Mouse (Mus musculus) macrophage (primary cell): ENCODE measurements around the gene Hdac9. TPM values are rescaled to one million over a fixed set of nuclear protein-coding genes. Genes with fewer than 3 reads are reported as not detected.

Source experiments
- H3K27ac ChIP-seq: fragments of 350-480 bp; formaldehyde crosslinking; 2 replicates; pipeline ENCODE4 v1.9.0; 2021
- H3K36me3 ChIP-seq: fragments of 350-480 bp; formaldehyde crosslinking; 2 replicates; pipeline ENCODE4 v1.9.0; 2021; ENCODE audit errors: inconsistent target
- H3K4me3 ChIP-seq: fragments of 350-480 bp; formaldehyde crosslinking; 2 replicates; pipeline ENCODE4 v1.9.0; 2021; ENCODE audit errors: inconsistent target
- H3K79me2 ChIP-seq: fragments of 350-480 bp; formaldehyde crosslinking; 2 replicates; pipeline ENCODE4 v1.9.0; 2021; ENCODE audit errors: inconsistent target
- WGBS: methylation state at CpG from one replicate; pipeline ENCODE4 v1.1.7; 2026; ENCODE audit warnings: inconsistent platforms; ENCODE audit not compliant: missing documents; 5-methylcytosine and 5-hydroxymethylcytosine counted together
- polyA plus RNA-seq: library from polyadenylated mRNA; stranded (reverse); fragments of 250-400 nt; gene quantifications from 3 replicates; pipeline ENCODE4 v1.2.4, GENCODE M21; 2018; ENCODE audit warnings: inconsistent platforms

Hdac9 gene
- polyA plus RNA-seq, 1 experiment from 2014 or later, result 2.4 TPM

DNA sequence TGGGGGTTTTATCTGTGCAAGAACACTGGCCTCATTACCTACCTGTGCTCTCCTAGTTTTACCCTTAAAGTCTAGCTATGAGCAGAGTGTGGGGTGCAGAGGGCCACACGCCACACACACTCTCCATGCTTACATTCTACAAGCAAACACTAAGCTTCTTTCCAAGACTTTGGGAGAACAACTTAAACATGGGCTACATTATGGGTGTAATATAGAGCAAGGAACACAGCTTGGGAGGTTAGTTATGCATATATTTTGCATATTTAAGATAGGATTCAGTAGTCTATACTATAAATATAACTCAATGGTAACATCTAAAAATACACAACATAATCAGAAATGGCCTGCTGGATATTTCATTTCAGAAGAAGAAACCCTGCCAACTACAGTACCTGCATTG is 80.8 kb downstream of the Hdac9 start:
- Histone ChIP-seq H3K27ac (no peak overlapping the region), H3K36me3 (no peaks in the 10 kb centered on the region), H3K4me3 (no peak overlapping the region), H3K79me2 (no peaks in the 10 kb centered on the region)
- 100% methylated on average over 1 of the region's 1 CpGs for WGBS

DNA sequence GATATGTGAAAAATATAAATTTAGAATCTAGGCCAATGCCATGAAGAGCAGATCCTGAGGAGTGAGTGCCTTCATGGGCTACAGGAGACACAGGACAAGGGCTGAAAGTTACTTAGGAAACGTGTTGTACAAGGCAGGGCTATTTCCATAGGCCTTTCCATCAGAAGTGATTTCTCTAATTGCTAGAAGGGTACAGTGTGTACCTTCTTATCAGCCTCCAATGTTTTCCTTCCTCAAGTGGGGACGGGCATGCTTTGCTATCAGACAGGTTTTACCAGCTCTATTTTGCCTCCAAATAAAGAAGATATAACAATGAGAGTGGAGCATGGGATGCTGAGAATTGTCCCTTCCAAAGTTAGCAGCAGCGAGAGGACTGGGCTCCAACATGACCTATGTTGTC is 81.4 kb downstream of the Hdac9 start:
- Histone ChIP-seq H3K4me3 (no peak overlapping the region), H3K36me3 (no peaks in the 10 kb centered on the region), H3K27ac (no peak overlapping the region), H3K79me2 (no peaks in the 10 kb centered on the region)
- WGBS, result 98% methylated on average over 3 of the region's 3 CpGs

DNA sequence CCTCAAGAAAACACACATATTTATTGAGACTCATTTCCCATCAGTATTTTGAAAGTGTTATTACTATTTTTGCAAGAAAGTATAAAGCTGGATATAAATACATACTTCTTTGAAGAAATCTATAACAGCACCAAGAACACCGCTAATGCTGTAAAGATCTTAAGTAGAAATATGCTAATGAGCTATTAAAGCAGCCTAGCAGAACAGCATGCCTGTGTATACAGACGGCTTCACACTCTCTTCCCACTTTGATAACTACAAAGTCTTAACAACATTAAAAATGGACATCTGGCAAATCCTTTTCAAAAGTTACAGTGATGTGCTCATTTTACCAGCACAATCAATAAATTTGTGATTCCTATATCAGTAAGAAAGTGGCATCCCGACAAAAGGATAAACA is 88.2 kb downstream of the Hdac9 start:
- no peak overlapping the region for H3K4me3 ChIP-seq
- H3K79me2 ChIP-seq, result no peaks in the 10 kb centered on the region
- WGBS, result 96% methylated on average over 3 of the region's 3 CpGs
- H3K36me3 ChIP-seq, result no peaks in the 10 kb centered on the region
- H3K27ac ChIP-seq, result no peak overlapping the region

DNA sequence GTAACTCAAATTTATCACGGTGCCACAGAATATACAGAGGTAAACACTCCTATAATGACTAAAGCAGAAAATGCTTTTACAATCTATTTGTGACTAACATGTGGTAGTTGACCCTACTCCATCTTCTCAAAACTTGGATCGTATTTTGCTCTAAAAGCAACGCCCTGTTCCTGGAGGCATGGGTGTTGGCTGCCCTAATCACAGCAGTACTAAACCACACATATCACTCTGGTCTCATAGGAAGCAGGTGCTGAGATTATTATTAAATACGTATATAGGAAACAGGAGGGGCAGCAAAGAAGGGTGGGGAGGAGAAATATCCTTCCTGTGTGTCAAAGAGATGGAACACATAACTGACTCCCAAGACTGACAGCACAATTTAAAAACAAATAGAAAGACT is 90.0 kb downstream of the Hdac9 start:
- WGBS, result 93% methylated on average over 4 of the region's 4 CpGs
- Histone ChIP-seq H3K36me3 (no peaks in the 10 kb centered on the region), H3K4me3 (no peak overlapping the region), H3K27ac (no peak overlapping the region), H3K79me2 (no peaks in the 10 kb centered on the region)

DNA sequence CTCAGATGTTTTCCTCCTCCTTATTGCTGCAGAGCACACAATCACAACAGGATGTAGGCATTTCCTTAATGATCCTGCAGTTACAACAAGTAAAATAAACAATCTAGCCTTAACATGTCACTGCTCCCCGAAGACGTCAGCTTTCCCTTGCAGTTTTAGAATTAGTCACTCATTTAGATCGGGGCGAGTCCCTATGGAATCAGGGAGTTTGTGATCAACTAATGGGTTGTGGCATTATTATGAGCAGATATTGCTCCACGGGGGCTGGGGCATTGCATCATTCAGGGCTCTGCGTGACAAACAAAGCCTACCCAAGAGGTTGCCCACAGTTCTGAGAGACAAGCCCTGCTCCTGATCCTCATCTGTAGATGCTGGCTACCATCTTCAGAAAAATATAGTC is 96.7 kb downstream of the Hdac9 start:
- no peak overlapping the region for H3K27ac ChIP-seq
- H3K36me3 ChIP-seq, result no peaks in the 10 kb centered on the region
- H3K79me2 ChIP-seq, result no peaks in the 10 kb centered on the region
- 82% methylated on average over 6 of the region's 6 CpGs for WGBS
- H3K4me3 ChIP-seq, result no peak overlapping the region

DNA sequence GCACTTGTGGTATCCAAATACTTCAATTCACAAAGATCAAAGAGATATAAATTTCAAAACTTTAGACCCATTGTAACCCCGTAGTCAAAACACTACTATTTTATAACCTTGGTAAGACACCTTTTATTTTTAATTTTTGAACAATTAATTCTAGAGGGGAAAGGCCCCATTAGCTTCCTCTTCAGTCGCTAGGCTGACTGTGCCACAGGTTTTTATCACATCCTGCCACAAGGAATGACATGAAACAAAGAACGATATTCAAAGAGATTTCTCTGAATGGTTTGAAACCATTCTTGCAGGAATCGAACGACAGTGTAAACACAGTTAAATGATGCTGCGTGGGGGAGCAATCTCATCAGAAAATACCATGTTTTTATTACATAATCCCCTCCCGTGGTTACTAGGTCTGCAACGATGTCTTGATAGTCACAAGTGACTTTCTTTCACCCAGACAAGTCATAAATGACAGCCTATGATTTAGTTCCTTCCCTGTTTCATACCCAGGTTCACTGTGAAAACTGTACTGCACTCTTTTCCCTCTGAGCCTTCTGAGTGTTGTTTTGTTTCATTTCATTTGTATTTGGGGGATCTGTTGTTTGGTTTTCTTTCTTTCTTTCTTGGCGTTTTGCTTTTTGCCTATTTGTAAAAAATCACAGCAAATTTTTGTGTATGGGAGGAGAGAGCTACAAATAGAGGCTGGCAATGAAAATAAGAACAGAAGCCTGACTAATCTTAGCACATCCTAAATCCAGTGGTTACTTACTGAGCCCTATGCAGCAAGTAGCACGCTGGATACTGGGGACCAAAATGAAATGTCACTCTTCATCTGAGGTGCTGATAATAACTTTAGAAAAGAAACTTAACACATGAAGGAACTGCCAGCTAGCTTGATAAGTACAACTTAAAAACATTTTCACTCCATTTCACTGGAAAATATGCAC is 105.0 kb downstream of the Hdac9 start:
- Histone ChIP-seq H3K36me3 (no peaks in the 10 kb centered on the region), H3K4me3 (no peak overlapping the region), H3K79me2 (no peaks in the 10 kb centered on the region), H3K27ac (no peak overlapping the region)
- 7% methylated on average over 10 of the region's 10 CpGs for WGBS

DNA sequence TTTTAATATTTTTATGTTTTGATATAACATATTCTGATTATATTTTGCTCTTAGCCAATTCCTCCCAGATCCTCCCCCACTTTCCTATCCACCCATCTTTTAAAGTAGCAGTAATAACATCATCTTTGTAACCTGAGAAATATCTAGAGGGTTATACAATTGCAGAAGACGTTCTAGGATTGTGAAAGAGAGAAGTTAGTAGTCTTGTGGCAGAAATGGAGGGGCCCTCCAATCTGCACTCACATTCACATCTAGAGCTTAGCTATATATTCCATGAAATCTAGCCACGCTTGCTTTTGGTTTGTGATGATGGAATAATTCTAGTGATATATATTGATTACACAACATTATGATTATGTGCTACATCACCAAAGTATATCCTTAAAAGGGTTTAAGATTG is 106.7 kb downstream of the Hdac9 start:
- Histone ChIP-seq H3K4me3 (no peak overlapping the region), H3K27ac (no peak overlapping the region), H3K79me2 (no peaks in the 10 kb centered on the region), H3K36me3 (no peaks in the 10 kb centered on the region)
- WGBS, result 71% methylated on average over 2 of the region's 2 CpGs

DNA sequence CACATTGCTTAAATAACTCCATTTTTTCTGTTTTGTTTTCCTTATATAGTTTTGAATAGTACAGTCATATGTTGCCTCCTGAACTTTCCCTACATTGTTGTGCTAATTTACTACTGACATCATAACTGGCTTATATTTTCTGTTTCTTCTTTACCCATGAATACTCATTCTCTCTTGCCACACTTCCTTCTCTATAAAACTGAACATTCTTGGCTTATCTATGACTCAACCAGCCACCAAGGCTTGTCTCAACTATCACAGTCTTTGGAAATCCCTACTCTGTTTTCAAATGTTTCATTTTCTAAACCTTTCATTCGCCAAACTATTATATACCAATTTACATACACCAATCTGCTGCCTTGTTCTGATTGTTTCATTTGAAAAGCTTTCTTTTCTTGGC is 108.7 kb downstream of the Hdac9 start:
- Histone ChIP-seq H3K79me2 (no peaks in the 10 kb centered on the region), H3K4me3 (no peak overlapping the region), H3K36me3 (no peaks in the 10 kb centered on the region), H3K27ac (no peak overlapping the region)
- 40% methylated on average over 1 of the region's 1 CpGs for WGBS

DNA sequence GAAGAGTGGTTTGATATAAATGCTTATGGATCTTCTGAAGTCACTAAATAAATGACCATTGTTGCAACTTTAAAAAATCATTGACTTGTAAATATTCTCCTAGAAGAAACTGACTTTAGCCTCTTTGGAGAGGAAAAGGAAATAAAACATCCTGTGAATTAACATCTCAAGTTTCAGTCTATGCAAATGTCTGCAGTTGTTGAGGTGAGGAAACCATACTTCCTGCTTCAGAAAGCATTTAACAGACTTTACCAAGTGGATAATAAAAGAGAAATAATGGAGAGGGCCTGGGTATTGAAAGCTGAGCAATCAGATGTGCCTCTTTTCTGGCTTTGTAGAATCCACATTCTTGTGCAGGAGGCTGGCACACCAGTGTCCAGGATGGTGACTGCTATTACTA is 110.4 kb downstream of the Hdac9 start:
- H3K4me3 ChIP-seq, result no peak overlapping the region
- H3K36me3 ChIP-seq, result no peaks in the 10 kb centered on the region
- no peak overlapping the region for H3K27ac ChIP-seq
- H3K79me2 ChIP-seq, result no peaks in the 10 kb centered on the region

DNA sequence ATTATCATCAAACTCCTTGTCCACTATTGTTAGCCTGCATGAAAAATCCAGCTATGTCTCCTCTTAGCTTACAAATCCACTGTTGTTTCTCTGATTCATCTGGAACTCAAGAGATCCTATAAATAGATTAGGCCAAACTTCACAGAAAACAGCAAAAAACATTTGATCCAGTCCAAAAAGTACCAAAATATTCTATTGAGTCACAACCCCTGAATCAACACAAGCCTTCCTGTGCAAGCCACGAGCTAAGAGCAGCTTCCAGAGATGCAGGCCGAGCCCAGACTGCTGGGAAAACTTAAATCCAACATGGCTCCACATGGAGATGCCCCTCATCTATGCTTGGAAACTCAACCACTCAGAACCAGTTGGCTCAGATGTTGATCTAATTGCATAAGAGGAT is 113.2 kb downstream of the Hdac9 start:
- Histone ChIP-seq H3K36me3 (no peaks in the 10 kb centered on the region), H3K79me2 (no peaks in the 10 kb centered on the region), H3K4me3 (no peak overlapping the region), H3K27ac (no peak overlapping the region)
- 90% methylated on average over 2 of the region's 2 CpGs for WGBS

DNA sequence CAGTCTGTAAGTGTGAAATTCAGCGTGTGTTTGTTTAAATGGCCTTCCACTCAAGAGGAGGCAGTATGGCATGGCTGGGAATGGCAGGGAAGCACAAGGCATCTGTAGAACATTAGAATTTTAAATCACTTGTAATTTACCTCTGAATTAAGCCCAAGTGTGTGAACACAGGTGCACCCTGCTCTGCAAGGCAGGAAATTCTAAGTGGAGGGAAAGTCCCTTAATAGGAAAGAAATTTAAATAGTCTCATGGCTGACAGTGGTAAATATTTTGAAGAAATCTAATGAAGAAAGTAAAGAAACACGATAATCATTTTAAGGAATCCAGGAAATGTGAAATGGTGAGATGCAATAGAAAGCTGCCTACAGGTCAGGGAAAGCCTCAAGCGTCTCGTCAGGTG is 114.6 kb downstream of the Hdac9 start:
- WGBS, result 85% methylated on average over 4 of the region's 4 CpGs
- no peak overlapping the region for H3K4me3 ChIP-seq
- H3K27ac ChIP-seq, result no peak overlapping the region
- no peaks in the 10 kb centered on the region for H3K79me2 ChIP-seq
- H3K36me3 ChIP-seq, result no peaks in the 10 kb centered on the region

DNA sequence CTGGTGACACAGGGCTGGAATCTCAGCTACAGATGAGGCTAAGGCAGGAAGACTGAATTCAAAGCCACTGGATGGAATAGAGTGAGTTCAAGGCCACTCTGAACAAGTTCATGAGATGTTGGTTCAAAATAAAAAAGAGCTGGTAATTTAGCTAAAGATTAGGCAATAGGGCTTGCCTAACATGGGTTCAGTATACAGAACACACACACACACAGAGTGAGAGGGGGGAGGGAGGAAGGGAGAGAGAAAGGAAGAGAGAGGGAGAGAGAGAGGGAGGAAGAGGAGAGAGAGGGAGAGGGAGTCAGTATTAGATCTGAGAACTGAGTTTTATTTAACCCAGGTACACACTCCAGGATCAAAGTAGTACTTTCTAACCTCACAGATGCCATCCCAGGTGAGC is 115.1 kb downstream of the Hdac9 start:
- no peak overlapping the region for H3K4me3 ChIP-seq
- no peaks in the 10 kb centered on the region for H3K36me3 ChIP-seq
- no peak overlapping the region for H3K27ac ChIP-seq
- no peaks in the 10 kb centered on the region for H3K79me2 ChIP-seq

DNA sequence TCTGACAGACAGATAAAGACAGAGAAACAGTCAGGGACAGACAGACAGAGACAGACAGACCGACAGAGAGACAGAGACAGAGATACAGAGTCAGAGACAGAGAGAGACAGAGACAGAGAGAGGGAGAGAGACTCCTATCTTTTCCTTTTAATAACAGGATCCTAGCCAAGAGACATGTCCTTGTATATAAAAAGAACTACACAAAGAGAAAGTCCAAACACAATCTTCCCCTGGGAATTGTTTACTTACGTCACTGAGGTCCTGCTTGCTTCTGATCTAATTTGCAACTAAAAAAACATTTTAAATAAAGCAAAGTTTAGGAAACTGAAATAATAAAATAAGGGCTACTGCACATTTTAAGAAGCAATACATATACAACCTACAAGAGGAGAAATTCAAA is 119.5 kb downstream of the Hdac9 start:
- Histone ChIP-seq H3K4me3 (no peak overlapping the region), H3K27ac (no peak overlapping the region), H3K79me2 (no peaks in the 10 kb centered on the region), H3K36me3 (no peaks in the 10 kb centered on the region)
- 100% methylated on average over 2 of the region's 2 CpGs for WGBS

DNA sequence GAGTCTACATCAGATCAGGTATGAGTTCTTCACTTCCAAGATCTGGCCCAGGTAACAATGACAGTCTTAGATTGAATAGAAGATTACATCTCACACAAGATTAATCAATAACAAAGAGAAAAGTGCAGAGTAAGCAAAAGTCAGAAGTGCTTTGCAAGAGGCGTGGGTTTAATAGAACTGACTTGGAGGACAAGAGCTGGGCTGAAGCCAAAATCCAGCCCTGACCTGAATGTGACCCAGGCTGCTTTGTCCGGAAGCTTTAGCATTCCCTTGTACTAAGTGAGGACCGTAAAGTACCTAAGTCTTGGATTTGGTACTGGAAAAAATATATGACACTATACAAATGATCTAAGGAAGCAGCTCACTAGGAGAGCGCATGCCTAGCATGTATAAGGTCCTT is 121.4 kb downstream of the Hdac9 start:
- Histone ChIP-seq H3K4me3 (no peak overlapping the region), H3K36me3 (no peaks in the 10 kb centered on the region), H3K27ac (no peak overlapping the region), H3K79me2 (no peaks in the 10 kb centered on the region)
- 93% methylated on average over 4 of the region's 4 CpGs for WGBS

DNA sequence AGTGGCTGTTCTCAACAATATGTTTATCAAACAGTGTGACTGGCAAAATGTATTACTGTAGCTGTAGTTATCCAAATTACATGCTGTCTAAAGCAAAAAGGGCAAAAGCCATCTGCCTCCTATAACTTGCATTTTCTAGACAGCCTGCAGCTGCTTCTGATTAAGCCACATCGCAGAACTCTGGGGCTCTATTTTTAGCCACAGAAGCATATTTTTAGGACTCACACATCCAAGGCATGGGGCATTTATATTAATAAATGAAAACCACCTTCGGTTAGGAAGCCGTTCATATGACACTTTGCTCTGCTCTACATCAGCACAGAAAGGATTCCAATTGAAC is 124.8 kb downstream of the Hdac9 start:
- no peak overlapping the region for H3K27ac ChIP-seq
- no peaks in the 10 kb centered on the region for H3K36me3 ChIP-seq
- no peak overlapping the region for H3K4me3 ChIP-seq
- no peaks in the 10 kb centered on the region for H3K79me2 ChIP-seq
- WGBS, result 17% methylated on average over 3 of the region's 3 CpGs
